Mouse (Mus musculus) CD4-positive, CD25-positive, alpha-beta regulatory T cell, adult 4 months (primary cell): ENCODE data around the gene Rtbdn. TPM values are rescaled to one million over a fixed set of nuclear protein-coding genes. Genes with fewer than 3 reads are reported as not detected.
"Not testable (repeated sequence)": the region's sequence is repeated elsewhere in the genome, so short reads cannot be mapped to it uniquely, and the experiment has no call there.

ENCODE experiments used
- ATAC-seq: one replicate; pipeline ENCODE4 v1.8.0; 2017
- polyA plus RNA-seq, 2 experiments: library from polyadenylated mRNA; unstranded; fragments of 100-300 nt; shearing (Covaris generic); gene quantifications; one replicate each; pipeline ENCODE4 v1.2.1; 2017

Gene Rtbdn
- not detected for polyA plus RNA-seq

DNA sequence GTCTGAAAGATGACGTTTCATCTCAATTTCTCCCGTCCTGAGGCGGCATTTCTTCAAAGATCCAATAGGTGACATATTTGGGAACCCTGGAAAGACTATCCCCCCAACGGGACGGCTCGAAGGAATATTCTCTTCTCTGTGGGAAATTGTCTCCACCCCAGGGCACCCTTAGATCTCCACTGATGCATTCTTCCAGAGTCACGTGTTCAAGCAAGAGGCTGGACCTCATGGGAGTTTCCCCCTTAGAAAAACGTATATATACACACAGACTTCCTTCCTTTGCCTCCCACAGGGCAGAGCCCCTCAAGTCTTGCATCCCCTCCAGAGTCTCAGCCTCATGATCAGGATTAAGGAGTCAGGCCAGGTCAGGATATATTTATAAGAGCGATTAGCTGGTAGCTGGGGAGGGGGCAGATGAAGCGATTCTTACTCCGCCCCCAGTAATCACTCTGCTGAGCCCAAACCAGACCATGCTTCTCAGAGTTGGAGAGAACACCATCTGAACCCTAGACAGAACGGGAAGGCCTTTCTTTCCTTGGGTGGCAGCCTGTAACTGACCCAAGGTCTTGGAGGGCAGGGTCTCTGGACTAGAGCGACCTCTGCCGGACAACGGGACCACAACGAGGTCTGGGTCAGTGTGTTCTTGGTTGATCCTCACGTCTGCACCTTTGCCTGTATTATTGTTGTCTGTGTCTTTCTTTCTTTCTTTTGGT is at the start of gene Rtbdn:
Gene Rtbdn (plus strand): TSS at position 464 of the 713 bp plus-strand sequence.
- ATAC-seq = no peak

DNA sequence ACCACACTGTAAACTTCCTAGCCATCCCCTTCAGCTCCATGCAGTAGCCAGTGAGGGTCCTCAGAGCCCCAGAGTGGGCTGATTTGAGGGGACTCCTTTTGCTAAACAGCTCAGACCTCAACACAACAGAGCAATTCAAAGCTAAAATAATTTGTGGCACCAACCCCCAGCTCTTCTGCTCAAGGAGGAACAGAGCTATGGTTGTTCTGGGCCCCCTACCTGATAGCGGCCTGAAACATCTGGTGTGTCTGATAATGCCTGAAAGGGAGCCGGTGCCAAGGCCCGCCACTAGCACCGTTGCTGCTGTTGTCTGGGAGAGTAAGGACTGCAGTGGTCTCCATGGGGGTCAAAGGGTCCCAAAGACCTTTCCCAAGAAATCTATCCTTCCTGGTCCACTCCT is 45.7 kb upstream of the Rtbdn start:
- no peak for ATAC-seq

DNA sequence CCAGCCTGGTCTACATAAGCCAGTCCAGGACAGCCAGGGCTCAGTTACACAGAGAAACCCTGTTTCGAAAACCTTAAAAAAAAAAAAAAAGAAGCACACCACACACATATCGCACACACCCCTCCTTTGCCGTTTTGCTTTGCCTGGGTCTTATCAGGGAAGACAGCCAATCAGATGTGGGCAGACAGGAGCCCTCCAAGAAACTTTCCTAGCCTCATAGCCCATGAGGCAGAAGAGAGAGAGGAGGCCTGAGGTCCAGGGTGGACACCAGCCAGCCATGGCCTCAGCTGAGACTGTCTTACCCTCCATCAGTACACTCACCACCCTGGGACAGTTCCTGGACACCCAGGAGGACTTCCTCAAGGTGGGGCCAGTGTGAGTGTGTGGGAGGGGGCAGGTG is 45.0 kb upstream of the Rtbdn start, which contains the start of gene Klf1:
Gene Klf1 (plus strand): TSS at position 177 of the 400 bp plus-strand sequence.
- ATAC-seq = no peak

DNA sequence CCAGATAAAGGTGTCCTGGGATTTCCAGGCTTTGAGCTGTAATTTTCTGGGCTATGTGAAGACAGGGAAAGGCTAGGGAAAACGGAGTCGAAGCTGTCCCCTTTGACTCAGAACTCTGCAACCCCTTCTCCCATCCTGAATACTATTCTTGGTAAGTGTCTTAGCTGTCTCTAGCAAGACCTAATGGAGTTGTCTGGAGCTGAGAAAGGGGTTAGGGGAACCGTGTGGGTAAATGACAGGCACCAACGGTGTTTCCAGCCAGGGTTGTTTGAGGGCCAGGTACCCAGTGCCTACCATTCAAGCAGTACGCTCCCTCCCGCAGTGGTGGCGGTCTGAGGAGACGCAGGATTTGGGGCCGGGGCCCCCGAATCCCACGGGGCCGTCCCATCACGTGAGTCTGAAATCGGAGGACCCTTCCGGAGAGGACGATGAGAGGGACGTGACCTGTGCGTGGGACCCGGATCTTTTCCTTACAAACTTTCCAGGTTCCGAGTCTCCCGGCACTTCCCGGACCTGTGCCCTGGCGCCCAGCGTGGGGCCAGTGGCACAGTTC is 44.3 kb upstream of the Rtbdn start:
- ATAC-seq = no peak

DNA sequence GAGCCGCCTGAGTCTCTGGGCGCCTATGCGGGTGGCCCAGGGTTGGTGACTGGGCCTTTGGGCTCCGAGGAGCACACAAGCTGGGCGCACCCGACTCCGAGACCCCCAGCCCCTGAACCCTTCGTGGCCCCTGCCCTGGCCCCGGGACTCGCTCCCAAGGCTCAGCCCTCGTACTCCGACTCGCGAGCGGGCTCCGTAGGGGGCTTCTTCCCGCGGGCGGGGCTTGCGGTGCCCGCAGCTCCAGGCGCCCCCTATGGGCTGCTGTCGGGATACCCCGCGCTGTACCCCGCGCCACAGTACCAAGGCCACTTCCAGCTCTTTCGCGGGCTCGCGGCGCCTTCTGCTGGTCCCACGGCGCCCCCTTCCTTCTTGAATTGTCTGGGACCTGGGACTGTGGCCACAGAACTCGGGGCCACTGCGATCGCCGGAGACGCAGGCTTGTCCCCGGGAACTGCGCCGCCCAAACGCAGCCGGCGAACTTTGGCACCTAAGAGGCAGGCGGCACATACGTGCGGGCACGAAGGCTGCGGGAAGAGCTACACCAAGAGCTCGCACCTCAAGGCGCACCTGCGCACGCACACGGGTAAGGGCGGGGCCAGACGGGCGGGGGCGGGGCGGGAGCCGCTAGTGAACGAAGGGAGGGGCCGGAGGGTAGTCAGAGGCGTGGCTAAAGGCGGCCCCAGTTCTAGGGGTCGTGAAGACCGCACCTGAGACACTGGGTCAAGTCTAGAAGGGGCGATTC is 43.7 kb upstream of the Rtbdn start:
- peak; percentile 90 for ATAC-seq

DNA sequence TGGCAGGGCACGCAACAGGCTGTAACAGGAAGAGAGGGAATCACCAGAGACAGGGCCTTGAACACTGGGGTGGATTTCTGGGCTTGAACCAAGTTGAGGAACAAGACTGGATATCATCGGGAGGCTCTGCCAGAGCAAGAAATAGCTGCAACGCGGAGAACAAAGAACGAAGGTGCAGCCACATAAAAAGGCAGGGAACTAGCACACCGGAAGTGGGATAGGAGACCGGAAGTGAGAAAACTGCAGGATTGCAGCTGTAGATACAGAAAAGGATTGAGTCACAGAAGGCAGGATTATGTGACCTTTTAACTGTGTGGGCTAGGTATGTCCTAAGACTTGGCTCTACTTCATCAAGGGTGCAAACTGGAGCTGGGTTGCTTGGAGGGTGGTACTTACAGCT is 42.4 kb upstream of the Rtbdn start:
- no peak for ATAC-seq

DNA sequence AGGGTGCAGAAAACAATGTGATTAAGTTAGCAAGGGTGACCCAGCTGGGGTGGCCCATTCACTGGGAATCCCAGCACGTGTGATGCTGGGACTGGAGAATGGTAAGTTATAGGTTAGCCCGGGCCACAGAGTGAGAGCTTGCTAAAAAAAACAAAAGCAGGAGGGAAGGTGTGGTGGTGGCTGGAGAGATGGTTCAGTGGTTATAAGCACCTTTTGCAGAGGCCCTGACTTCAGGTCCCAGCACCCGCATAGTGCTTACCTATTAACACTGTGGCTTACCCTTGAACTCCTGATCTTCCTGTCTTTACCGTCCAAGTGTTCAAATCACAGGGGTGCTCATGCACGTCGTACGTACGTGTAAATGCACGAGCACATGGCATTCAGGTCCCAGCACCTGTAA is 39.8 kb upstream of the Rtbdn start:
- no peak for ATAC-seq

DNA sequence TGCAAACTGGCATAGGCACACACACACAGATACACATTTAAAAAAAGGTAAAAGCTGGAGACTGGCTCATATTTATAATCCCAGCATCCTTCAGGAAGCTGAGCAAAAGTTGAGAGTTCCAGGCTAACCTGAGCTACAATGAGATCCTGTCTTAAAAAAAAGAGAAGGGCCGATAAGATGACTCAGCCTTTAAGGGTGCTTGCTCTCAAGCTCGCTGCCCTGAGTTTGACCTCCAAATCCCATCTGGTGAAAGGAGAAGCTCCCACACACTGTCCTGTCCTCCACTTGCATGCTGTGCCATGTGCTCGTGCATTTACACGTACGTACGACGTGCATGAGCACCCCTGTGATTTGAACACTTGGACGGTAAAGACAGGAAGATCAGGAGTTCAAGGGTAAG is 39.3 kb upstream of the Rtbdn start:
- ATAC-seq = no peak

DNA sequence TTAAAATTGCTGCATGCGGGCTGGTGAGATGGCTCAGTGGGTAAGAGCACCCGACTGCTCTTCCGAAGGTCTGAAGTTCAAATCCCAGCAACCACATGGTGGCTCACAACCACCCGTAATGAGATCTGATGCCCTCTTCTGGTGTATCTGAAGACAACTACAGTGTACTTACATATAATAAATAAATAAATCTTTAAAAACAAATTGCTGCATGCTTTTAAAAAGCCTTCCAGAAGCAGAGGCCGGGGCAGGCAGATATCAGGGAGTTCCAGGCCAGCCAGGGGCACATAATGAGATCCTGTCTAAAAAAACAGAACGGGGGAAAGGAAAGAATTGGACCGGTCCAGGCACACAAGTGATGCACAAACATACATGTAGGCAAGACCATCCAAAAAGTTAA is 38.8 kb upstream of the Rtbdn start:
- not testable (repeated sequence) for ATAC-seq

DNA sequence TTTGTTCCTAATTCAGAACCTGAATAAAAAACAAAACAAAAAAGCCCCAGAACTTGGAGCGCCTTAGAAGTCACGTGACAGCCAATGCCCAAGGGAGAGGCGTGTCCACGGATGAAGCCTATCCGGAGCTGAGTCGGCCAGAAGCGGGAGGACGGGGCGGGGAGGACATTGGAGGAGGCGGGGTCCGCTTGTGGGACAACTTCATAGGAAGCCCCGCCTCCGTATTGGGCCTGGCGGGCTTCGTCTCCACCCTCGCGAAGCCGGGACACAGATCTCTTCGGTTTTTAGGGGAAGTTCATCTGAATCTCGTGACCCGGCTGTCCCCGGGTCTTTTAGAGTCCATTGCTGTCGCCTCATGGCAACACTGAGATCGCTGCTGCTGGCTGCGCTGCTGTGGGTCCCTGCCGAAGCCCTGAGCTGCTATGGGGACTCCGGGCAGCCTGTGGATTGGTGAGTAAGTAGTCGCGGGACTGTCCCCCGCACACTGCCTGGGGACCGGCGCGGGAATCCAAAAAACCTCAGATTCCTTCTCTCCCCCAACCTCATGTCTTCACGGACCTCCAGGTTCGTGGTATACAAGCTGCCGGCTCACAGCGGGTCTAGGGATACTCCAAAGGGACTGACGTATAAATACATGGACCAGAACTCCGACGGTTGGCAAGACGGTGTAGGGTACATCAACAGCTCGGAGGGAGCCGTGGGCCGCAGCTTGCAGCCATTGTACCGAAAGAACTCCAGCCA is 38.2 kb upstream of the Rtbdn start, which contains the start of gene Dnase2a:
Gene Dnase2a (plus strand): TSS at position 140 of the 741 bp plus-strand sequence.
- ATAC-seq = peak; percentile 87

DNA sequence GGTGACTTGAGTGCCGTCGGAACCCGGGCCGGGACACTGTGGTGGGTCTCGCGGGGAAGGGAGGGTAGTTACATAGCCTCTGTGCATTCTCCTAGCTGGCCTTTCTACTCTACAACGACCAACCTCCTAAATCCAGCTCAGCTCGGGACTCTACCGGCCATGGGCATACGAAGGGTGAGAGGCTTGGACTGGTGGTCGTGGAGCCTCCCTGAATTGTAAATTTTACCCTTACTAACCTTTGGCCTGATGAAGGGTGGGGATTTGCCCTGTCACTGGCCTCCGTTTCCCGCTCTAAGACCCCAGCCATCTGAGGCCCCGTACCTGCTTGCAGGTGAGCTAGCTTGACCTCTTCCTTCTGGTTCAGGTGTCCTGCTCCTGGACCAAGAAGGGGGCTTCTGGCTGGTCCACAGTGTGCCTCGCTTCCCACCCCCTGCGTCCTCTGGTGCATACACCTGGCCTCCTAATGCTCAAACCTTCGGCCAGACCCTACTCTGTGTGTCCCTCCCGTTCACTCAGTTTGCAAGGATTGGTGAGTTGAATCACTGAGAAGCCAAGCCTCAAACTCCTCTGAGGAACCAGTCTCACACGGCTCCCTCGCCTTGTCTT is 37.5 kb upstream of the Rtbdn start:
- ATAC-seq = no peak

DNA sequence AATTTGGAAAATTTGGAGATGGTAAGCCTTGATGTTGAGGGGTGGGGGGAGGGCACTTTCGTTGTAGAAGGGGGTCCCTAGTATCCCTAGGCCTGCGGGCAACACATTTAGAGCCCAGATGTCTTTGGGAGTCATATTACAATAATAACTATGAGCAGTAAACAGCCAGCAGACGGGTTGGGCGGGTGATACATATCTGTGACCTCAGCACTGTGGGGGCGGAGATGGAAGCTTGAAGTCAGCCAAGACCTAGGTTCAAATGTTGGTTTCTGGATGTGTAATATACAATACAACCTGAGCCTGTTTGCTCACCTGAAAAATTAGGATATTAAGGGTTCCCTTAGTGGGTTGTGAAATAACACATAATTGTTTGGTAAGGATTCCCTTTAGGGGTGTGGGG is 36.8 kb upstream of the Rtbdn start:
- ATAC-seq = no peak

DNA sequence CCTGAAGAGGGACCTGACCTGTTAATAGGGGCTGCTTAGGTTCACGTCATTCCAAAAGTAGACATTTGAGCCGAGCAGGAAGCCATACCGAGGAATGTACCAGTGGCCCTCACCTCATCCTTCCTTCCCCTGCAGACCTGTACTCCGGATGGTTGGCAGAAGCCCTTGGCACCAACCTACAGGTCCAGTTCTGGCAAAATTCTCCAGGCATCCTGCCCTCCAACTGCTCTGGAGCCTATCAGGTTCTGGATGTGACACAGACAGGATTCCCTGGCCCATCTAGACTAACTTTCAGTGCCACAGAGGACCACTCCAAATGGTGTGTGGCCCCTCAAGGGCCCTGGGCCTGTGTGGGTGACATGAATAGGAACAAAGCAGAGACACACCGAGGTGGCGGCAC is 36.2 kb upstream of the Rtbdn start:
- ATAC-seq = no peak

DNA sequence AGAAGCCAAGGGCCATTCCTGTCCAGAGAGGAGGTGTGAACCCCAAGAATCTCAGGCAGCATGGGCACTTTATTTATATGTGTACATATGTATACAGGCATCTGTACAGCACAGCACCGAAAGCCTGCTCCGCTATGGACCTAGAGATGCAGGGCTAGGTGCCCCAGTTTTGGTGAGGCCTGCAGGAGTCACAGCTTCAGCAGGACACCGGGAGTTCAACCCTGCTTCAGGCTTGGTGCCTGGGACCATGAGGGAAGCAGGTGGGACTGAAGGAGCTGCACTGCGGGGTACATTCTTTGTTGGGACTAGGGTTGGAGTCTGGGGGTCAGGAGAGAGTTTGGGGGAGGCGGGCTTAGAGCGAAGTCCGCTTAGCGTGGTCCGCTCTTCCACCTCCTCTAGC is 34.9 kb upstream of the Rtbdn start:
- no peak for ATAC-seq

DNA sequence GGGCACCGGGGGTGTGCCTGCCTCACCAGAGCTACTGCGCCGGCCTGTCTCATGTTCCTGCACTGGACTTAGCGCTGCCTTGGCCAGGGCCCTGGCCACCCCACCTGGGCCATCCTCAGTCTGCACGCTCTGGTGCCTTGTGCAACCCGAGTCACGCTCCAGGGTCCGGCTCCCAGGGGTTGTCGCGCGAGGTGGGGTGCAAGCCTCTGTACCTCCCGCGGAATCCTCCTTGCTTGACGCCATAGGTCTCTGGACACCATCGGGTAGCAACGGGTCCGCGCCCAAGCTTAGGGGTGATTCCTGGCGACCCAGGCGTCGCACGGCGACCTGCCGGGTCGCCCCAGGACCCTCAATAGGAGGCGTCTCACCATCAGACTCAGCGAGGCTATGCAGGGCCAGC is 34.4 kb upstream of the Rtbdn start:
- ATAC-seq = no peak

DNA sequence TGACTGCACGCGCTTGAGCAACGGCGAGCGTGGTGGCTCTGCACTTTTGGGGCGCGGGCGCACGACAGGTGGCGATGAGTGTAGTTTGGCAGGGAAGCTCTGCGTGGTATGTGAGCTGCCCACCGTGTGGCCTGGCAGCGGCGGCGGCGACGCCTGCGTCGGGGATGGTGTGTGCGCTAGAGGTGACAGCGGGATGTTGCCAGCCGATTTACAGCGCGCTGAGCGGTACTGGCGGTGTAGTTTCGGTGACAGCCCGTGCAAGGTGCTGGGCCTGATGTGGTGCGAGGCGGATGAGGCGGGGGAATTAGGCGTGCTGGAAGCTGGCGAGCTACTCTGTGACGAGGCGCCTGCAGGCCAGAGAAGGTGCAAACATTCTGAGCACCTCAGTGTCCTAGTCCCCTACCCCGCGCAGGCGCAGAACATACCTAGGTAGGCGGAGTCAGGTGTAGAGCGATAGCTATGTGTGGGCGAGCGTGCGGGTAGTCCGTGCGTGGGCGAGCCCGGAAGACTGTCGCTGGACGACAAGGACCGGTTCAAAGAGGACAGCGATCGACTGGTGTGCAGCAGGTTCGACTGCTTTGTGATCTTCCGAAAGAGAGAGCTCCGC is 33.8 kb upstream of the Rtbdn start:
- peak; percentile 74 for ATAC-seq

DNA sequence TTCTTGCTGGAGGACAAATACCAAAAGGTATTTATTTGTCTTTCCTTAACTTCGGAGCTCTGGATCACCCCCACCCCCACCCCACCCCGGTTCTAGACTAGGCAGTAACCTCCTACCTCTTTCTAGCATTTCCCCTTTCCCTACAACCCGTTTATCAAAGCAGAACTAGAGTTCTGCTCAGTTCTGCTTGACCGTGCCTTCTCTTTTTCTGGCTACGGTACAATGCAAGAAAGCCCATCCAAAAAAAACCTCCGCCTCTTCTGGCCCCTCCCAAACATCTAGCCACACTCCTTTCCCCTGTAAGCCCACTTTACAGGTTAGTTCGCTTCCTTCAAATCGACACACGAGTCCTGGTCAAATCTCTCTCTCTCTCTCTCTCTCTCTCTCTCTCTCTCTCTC is 33.3 kb upstream of the Rtbdn start:
- ATAC-seq = no peak

DNA sequence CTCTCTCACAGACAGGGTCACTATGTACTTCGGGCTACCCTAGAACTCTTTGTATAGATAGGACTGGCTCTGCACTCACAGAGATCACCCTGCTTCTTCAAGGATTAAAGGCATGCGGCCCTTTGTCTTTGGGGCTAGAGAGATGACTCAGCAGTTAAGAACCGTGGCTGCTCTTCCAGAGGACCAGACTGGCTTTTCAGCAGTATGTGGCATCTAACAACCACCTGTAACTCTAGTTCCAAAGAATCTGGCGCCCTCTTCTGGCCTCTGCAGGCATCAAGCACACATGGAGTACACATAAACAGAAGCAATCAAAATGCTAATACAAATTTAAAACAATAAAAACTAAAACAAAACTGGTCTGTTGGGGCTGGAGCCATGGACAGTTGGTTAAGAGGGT is 32.8 kb upstream of the Rtbdn start:
- ATAC-seq = no peak

DNA sequence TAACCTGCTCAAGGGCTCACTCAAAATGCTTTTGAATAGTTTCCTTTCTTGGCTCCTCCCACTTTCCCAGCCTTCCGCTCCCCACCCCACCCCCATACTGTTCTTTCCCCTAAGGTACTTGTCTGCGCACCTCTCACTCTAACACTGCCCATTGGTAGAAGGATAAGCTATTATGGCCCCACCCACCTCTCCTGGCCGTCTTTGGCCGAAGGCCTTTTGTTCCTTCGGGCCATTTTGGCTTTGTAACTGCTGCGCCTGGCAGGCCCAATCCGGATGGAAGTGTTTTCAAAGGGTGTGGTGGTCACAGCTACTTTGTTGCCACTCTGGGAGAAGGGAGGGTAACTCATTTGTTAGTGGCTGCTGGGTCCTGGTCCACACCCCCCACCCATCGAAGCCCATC is 31.5 kb upstream of the Rtbdn start:
- no peak for ATAC-seq

DNA sequence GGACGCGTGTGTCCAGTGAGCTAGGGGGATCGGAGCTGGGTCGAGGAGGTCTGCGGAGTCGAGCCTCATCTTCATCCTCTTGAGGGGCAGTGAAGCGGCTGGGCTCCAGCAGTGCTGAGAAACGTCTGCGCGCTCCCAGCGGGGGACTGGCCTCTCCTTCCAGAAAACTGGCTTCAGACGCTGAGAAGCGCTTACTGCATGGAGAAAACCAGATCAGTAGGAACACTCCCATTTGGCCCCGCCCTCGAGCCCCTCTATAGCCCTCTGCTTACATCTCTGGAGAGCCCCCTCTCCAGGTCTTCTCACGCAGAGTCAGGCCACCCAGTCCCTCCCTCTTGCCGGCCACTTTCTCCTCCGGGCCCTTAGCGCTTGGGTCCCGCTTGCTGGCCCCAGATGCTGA is 29.0 kb upstream of the Rtbdn start:
- ATAC-seq = no peak

DNA sequence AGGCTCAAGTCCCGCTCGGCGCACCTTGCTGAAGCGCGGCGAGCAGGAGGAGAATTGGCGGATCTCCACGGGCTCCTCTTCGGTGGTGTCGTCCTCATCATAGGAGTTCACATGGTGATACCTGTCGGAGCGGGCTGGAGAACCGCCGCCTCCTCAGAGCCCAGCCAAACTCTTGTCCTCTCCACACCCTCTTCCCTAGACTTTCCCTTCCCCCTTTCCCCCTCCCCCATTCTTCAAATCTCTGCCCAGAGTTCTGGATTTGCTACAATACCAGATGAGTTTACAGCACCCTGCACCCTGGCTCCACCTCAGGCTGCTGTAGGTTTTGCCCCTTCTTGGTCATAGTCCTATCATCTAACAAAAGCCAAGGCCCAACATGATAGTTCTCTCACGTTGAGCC is 28.1 kb upstream of the Rtbdn start:
- ATAC-seq = no peak

DNA sequence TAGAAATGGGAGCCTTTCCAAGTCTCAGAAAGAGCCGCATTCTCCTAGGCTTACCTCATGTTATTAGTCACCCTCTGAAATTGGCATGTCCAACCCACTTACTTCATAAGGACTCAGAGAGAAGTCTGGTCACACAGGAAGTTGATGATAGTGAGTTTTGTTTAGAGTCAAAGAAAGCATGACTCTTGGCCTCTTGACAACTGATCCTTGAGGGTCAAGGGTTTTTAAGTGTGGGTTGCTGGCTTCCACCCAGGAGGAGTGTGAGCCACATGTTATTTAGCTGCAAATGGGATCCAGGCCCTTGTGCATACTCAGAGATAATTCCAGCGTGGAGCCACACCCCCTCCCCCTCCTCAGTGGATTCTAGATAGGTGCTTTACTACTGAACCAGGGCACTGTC is 25.2 kb upstream of the Rtbdn start:
- no peak for ATAC-seq
